22 mouse cellular contexts compared by ENCODE assay signal in the genomic region with DNA sequence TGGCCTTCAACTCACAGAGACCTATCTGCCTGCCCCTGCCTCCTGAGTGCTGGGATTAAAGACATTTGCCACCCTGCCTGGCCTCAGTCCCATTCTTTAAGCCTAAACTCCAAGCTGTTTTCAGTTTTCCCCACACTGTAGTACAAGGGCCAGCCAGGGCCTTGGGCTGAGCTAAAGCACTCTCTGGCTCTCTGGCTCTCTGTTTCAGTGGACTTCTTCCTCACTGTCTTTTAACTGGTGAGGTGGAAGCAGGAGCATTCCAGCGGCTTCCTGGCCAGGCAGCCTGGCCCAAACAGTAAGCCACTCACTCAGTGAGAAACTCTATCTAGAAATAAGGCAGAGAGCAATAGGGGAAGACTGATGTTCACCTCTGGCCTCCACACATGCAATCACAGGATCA. TPM values are rescaled to one million over a fixed set of nuclear protein-coding genes. Genes with fewer than 3 reads are reported as not detected.
DNase-seq lines count a peak whose midpoint lies in the region; TF ChIP-seq lines count a peak whose summit lies in the region.
"Had no signal": no experiment of that assay in that cellular context is flagged by ENCODE, and none has a peak within 500 bp of the region (broad histone marks: within the 10 kb centered on the region; RNA-seq: fewer than 3 reads in every experiment).

No protein-coding gene starts in this region.

- TF ChIP-seq POLR2A in spleen, adult 2 months (IDR thresholded peaks at IDR 0.05; ENCODE audit: low read depth, low read length) = no peak
- no peak for TF ChIP-seq POLR2A in small intestine, adult 2 months (IDR thresholded peaks at IDR 0.05; ENCODE audit: low read depth, low read length)

- 0 out of 2 replicates have a peak overlapping the region, but pooled peaks have one; percentile 34 for H3K27ac ChIP-seq in spleen, adult 2 months (ENCODE audit: insufficient read depth, low read length)
- peak overlapping the region; percentile 5; the same call in 1 of the 2 replicates for H3K27ac ChIP-seq in small intestine, adult 2 months (ENCODE audit: insufficient read depth, low read depth, low read length)
- H3K27ac ChIP-seq: forebrain, embryonic 13.5 days; forebrain, embryonic 15.5 days had no signal

- H3K36me3 ChIP-seq in spleen, adult 2 months (ENCODE audit: control insufficient read depth, insufficient read depth, low read length) = no peaks in the 10 kb centered on the region
- H3K36me3 ChIP-seq in small intestine, adult 2 months (ENCODE audit: control insufficient read depth, insufficient read depth, low read length) = no peaks in the 10 kb centered on the region
- H3K36me3 ChIP-seq: forebrain, embryonic 15.5 days; G1E had no signal

- H3K4me3 ChIP-seq in spleen, adult 2 months (ENCODE audit: extremely low read depth, insufficient read depth, insufficient read length) = no peak overlapping the region
- H3K4me3 ChIP-seq in small intestine, adult 2 months (ENCODE audit: low read depth, low read length) = no peak overlapping the region
- H3K4me3 ChIP-seq: forebrain, embryonic 13.5 days; forebrain, embryonic 15.5 days had no signal

- H3K4me1 ChIP-seq in spleen, adult 2 months (ENCODE audit: control insufficient read depth, insufficient read depth, insufficient read length) = peaks cover 8% of the 10 kb centered on the region; the same call in 1 of the 2 replicates
- peaks cover 4% of the 10 kb centered on the region; the same call in 1 of the 2 replicates for H3K4me1 ChIP-seq in small intestine, adult 2 months (ENCODE audit: control insufficient read depth, insufficient read depth, insufficient read length, low read length)

- no peaks in the 10 kb centered on the region for H3K27me3 ChIP-seq in spleen, adult 2 months (ENCODE audit: control insufficient read depth, insufficient read depth, low read length)
- H3K27me3 ChIP-seq in small intestine, adult 2 months (ENCODE audit: control insufficient read depth, insufficient read depth, low read length) = no peaks in the 10 kb centered on the region
- H3K27me3 ChIP-seq: CH12.LX had no signal

- DNase-seq in heart, adult 11 months = peak; percentile 61
- no peak for DNase-seq in heart, postnatal 10 days
- DNase-seq in spleen, adult 2 months (ENCODE audit: low read depth in 1 of 2, low spot score in 2 of 2) = no peak
- no peak for DNase-seq in spleen, postnatal 14 days (ENCODE audit: low spot score in 2 of 2)
- DNase-seq in kidney, postnatal 25 days = no peak
- DNase-seq: adrenal gland, adult 8-10 months; adrenal gland, postnatal 14 days; adrenal gland, postnatal 36 days; B cell, adult 2 months; cerebellum, adult 11-12 months; cerebellum, adult 2 months; cerebellum, adult 9-10 months; cerebellum, postnatal 10 days; cerebellum, postnatal 25 days; forebrain, postnatal 0 days had no signal

- intact Hi-C loops in heart, postnatal 10 days (cut with DNase I) = no loop called here

- WGBS in spleen, adult 2 months = 70% methylated on average over 1 of the region's 1 CpGs
- WGBS in small intestine, adult 2 months = 51% methylated on average over 1 of the region's 1 CpGs

- no peak for TF ChIP-seq CTCF in spleen, adult 2 months (IDR thresholded peaks at IDR 0.05; ENCODE audit: extremely low read depth, insufficient read depth, insufficient read length, insufficient replicate concordance)
- TF ChIP-seq CTCF in small intestine, adult 2 months (IDR thresholded peaks at IDR 0.05; ENCODE audit: extremely low read depth, insufficient read length, insufficient replicate concordance, low read depth, low read length) = no peak

RNA-seq across cellular contexts. Expression of gene Dok1, which starts 39.6 kb away (rescaled TPM):
- total RNA-seq in heart, postnatal 10 days (2021) = 1 to 10 TPM; 5.2 to 6.8 TPM
- polyA plus RNA-seq in spleen, adult 2 months (2012; rRNA removed) = 22.6 and 23.8 TPM in 2 replicates
- 2.2 and 6.1 TPM in 2 replicates for polyA plus RNA-seq in small intestine, adult 2 months (2012; rRNA removed)

RNA-seq across cellular contexts. Expression of gene Loxl3, which starts 40.3 kb away (rescaled TPM):
- total RNA-seq in heart, postnatal 10 days (2021) = 1 to 10 TPM; 6.0 to 6.8 TPM
- 3.1 and 3.5 TPM in 2 replicates for polyA plus RNA-seq in spleen, adult 2 months (2012; rRNA removed)
- polyA plus RNA-seq in small intestine, adult 2 months (2012; rRNA removed) = 1.4 and 2.5 TPM in 2 replicates

RNA-seq across cellular contexts. Expression of gene M1ap, which starts 47.0 kb away (rescaled TPM):
- under 1 TPM in 1 of 2 experiments, not detected in 1; 0.53 TPM for total RNA-seq in heart, postnatal 10 days (2021)
- polyA plus RNA-seq in spleen, adult 2 months (2012; rRNA removed) = 2.6 and 2.8 TPM in 2 replicates
- polyA plus RNA-seq in small intestine, adult 2 months (2012; rRNA removed) = 0.06 and 1.3 TPM in 2 replicates
- total RNA-seq: adrenal gland, adult 18-20 months; adrenal gland, adult 8-10 months; adrenal gland, postnatal 14 days had no signal
- polyA plus RNA-seq: forebrain, embryonic 13.5 days; forebrain, embryonic 15.5 days; Patski had no signal

RNA-seq across cellular contexts. Expression of gene Sema4f, which starts 54.1 kb away (rescaled TPM):
- total RNA-seq in heart, postnatal 10 days (2021) = under 1 TPM; 0.22 to 0.29 TPM
- polyA plus RNA-seq in spleen, adult 2 months (2012; rRNA removed) = 3.2 TPM in 2 replicates
- polyA plus RNA-seq in small intestine, adult 2 months (2012; rRNA removed) = 0.29 and 0.34 TPM in 2 replicates
- polyA plus RNA-seq: G1E had no signal
